Mouse (Mus musculus): ENCODE results near the gene Trabd. TPM values are rescaled to one million over a fixed set of nuclear protein-coding genes. Genes with fewer than 3 reads are reported as not detected.

The Trabd gene
- polyA plus RNA-seq, 1 experiment, result 68.2 TPM

DNA sequence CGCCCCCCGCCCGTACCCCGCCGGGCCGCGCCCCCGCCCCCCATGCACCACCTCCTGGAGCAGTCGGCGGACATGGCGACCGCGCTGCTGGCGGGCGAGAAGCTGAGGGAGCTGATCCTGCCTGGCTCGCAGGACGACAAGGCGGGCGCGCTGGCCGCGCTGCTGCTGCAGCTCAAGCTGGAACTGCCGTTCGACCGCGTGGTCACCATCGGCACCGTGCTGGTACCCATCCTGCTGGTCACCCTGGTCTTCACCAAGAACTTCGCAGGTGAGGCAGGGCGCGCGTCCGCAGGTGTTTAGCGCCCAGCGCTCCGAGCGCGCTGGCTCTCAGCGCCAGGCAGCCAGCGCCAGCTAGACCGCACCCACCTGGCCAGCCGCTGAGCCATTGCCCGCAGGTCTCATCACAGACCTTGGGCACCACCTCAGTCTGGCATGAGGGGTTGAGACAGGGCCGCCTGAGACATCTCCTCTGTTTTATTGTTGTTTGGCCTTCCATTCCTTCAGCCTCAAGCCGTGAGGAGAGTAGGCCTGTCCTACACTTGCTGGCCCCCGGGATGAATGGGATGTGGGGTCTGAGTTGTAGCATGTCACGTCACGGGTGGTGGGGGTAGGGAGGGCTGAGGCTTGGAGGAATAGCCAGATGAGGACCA is 14.8 kb upstream of the Trabd start:
- Histone ChIP-seq H3K79me2 (ENCODE audit: control insufficient read depth, insufficient read depth) (no peaks in the 10 kb centered on the region), H3K4me2 (ENCODE audit: low read depth) (no peak overlapping the region), H3ac (ENCODE audit: control insufficient read depth, insufficient read length) (no peak overlapping the region), H3K36me3 (ENCODE audit: control insufficient read depth, insufficient read depth) (no peaks in the 10 kb centered on the region), H3K27me3 (ENCODE audit: control insufficient read depth, insufficient read depth, insufficient read length) (peaks cover 91% of the 10 kb centered on the region), H3K4me3 (no peak overlapping the region)
- no peak for TF ChIP-seq TCF12 (IDR thresholded peaks at IDR 0.05; ENCODE audit: insufficient read depth, poor library complexity, severe bottlenecking)
- TF ChIP-seq REST (IDR thresholded peaks at IDR 0.05; ENCODE audit: insufficient read depth, insufficient read length), result no peak
- no peak for TF ChIP-seq MAX (IDR thresholded peaks at IDR 0.05; ENCODE audit: low read depth)

DNA sequence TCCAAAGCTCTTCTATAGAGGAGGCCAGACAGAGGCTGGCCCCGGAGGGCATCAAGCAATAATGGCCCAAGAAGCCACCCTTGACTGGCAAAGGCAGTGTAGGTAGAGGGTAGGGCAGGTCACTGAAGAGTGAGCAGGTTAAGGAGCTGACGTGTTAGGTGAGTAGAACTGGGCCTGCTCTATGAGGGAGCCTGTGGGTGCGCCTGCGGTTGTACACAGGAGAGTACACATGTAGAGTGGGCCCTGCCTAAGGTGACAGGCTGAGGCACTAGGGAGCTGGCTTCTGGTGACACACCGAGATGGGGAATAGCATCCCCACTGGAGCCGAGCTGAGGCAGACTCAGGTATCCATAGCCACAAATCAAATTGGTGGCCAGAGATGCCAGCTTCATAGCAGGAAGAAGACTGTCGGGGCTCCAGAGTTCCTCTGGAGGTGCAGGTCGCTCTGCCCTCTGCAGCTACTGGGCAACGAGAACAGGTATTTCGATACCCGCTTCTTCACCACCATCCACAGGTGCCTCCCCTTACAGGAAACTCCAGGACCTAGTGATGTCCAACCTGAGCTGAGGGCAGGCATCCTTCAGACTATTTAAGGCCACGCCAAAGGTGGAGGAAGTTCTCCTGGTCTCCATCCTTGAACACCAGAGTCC is 14.0 kb upstream of the Trabd start:
- H3K79me2 ChIP-seq (ENCODE audit: control insufficient read depth, insufficient read depth), result no peaks in the 10 kb centered on the region
- TF ChIP-seq TCF3 (IDR thresholded peaks at IDR 0.05; ENCODE audit: insufficient read length, low read depth) (no peak), USF1 (IDR thresholded peaks at IDR 0.05; ENCODE audit: low read depth) (no peak), CEBPB (IDR thresholded peaks at IDR 0.05; ENCODE audit: insufficient read depth, poor library complexity, severe bottlenecking) (no peak), MYOG (IDR thresholded peaks at IDR 0.05; ENCODE audit: control insufficient read depth in 1 of 3, insufficient read depth in 1 of 3, insufficient read length in 2 of 3, low read depth in 2 of 3) (no peak), POLR2A (IDR thresholded peaks at IDR 0.05; ENCODE audit: insufficient read length, low read depth) (no peak), MAX (IDR thresholded peaks at IDR 0.05; ENCODE audit: low read depth) (no peak), TCF12 (IDR thresholded peaks at IDR 0.05; ENCODE audit: insufficient read depth, poor library complexity, severe bottlenecking) (no peak)
- no peak overlapping the region for H3ac ChIP-seq (ENCODE audit: control insufficient read depth, insufficient read length)
- H3K27me3 ChIP-seq (ENCODE audit: control insufficient read depth, insufficient read depth, insufficient read length), result peaks cover 91% of the 10 kb centered on the region
- no peak overlapping the region for H3K4me2 ChIP-seq (ENCODE audit: low read depth)
- H3K36me3 ChIP-seq (ENCODE audit: control insufficient read depth, insufficient read depth), result no peaks in the 10 kb centered on the region
- no peak overlapping the region for H3K4me3 ChIP-seq

DNA sequence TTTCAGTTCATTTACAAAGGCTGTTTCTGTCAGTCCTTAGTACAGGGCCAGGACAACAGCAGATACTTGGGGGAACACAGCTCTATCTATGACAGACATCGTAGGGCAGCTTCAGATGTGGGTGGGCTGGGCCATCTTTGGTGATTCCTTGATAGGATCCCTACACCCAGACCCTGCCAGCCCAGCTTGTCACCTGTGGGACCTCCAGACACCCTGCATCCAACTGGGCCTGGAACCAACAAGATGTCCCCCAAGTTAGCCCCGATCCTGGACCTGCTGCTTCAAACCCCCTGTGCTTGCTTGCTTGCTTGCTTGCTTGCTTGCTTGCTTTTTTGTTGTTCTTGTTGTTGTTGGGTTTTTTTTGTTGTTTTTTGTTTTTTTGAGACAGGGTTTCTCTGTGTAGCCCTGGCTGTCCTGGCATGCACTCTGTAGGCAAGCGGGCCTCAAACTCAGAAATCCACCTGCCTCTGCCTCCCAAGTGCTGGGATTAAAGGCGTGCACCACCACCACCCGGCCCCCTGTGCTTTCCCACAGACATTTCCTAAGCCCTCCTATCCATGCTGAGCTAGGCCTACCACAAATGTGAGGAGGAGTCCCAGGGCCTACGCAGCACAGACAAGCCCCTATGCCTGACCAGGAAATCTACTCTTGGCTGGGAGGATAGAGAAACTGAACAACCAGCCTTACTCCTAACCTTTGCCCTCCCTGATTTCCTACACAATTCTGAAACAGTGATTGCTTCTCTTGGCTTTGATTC is 13.0 kb upstream of the Trabd start:
- no peak overlapping the region for H3K4me3 ChIP-seq
- H3ac ChIP-seq (ENCODE audit: control insufficient read depth, insufficient read length), result no peak overlapping the region
- H3K79me2 ChIP-seq (ENCODE audit: control insufficient read depth, insufficient read depth), result no peaks in the 10 kb centered on the region
- peaks cover 93% of the 10 kb centered on the region for H3K27me3 ChIP-seq (ENCODE audit: control insufficient read depth, insufficient read depth, insufficient read length)
- H3K4me2 ChIP-seq (ENCODE audit: low read depth), result no peak overlapping the region
- no peaks in the 10 kb centered on the region for H3K36me3 ChIP-seq (ENCODE audit: control insufficient read depth, insufficient read depth)
- TF ChIP-seq MYOG (IDR thresholded peaks at IDR 0.05; ENCODE audit: control insufficient read depth in 1 of 3, insufficient read depth in 1 of 3, insufficient read length in 2 of 3, low read depth in 2 of 3), result no peak
- TF ChIP-seq USF1 (IDR thresholded peaks at IDR 0.05; ENCODE audit: low read depth), result no peak
- TF ChIP-seq POLR2AphosphoS2 (IDR thresholded peaks at IDR 0.05; ENCODE audit: insufficient read length, low read depth), result no peak
- no peak for TF ChIP-seq POLR2A (IDR thresholded peaks at IDR 0.05; ENCODE audit: insufficient read length, low read depth)
- TF ChIP-seq REST (IDR thresholded peaks at IDR 0.05; ENCODE audit: insufficient read depth, insufficient read length), result no peak
- no peak for TF ChIP-seq E2F4 (IDR thresholded peaks at IDR 0.05; ENCODE audit: insufficient read depth)
- no peak for TF ChIP-seq TCF12 (IDR thresholded peaks at IDR 0.05; ENCODE audit: insufficient read depth, poor library complexity, severe bottlenecking)
- TF ChIP-seq MYOD1 (IDR thresholded peaks at IDR 0.05; ENCODE audit: control insufficient read depth in 1 of 3, insufficient read length in 2 of 3, low read depth in 2 of 3), result no peak
- no peak for TF ChIP-seq SRF (IDR thresholded peaks at IDR 0.05; ENCODE audit: control insufficient read depth, insufficient read length, low read depth)
- TF ChIP-seq MAX (IDR thresholded peaks at IDR 0.05; ENCODE audit: low read depth), result no peak
- no peak for TF ChIP-seq TCF3 (IDR thresholded peaks at IDR 0.05; ENCODE audit: insufficient read length, low read depth)
- no peak for TF ChIP-seq CEBPB (IDR thresholded peaks at IDR 0.05; ENCODE audit: insufficient read depth, poor library complexity, severe bottlenecking)

DNA sequence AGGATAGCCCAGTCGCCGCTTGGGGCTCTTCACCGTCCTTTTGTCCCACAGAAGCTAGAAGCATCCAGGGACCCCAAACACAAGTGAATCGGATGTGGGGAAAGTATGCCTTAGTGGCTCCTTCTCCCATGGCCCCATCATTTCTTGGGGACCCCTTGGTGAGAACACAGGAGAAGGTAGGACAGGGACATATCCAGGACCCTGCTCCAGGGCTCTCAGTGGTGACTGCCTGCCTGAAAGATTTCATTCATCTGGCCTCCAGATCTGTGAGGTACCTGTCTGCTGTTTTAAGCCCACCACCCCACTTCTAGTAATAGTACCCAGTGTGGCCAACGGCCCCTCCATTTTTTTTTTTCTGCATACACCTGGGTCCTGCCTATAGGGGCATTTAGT is 12.4 kb upstream of the Trabd start:
- peaks cover 95% of the 10 kb centered on the region for H3K27me3 ChIP-seq (ENCODE audit: control insufficient read depth, insufficient read depth, insufficient read length)
- H3K4me3 ChIP-seq, result no peak overlapping the region
- H3K4me2 ChIP-seq (ENCODE audit: low read depth), result no peak overlapping the region
- no peak for TF ChIP-seq REST (IDR thresholded peaks at IDR 0.05; ENCODE audit: insufficient read depth, insufficient read length)
- no peak for TF ChIP-seq MAX (IDR thresholded peaks at IDR 0.05; ENCODE audit: low read depth)
- no peak for TF ChIP-seq CEBPB (IDR thresholded peaks at IDR 0.05; ENCODE audit: insufficient read depth, poor library complexity, severe bottlenecking)
- TF ChIP-seq E2F4 (IDR thresholded peaks at IDR 0.05; ENCODE audit: insufficient read depth), result no peak
- no peak for TF ChIP-seq POLR2A (IDR thresholded peaks at IDR 0.05; ENCODE audit: insufficient read length, low read depth)
- TF ChIP-seq POLR2AphosphoS2 (IDR thresholded peaks at IDR 0.05; ENCODE audit: insufficient read length, low read depth), result no peak
- no peak for TF ChIP-seq TCF12 (IDR thresholded peaks at IDR 0.05; ENCODE audit: insufficient read depth, poor library complexity, severe bottlenecking)
- no peak for TF ChIP-seq SRF (IDR thresholded peaks at IDR 0.05; ENCODE audit: control insufficient read depth, insufficient read length, low read depth)
- TF ChIP-seq TCF3 (IDR thresholded peaks at IDR 0.05; ENCODE audit: insufficient read length, low read depth), result no peak
- no peak for TF ChIP-seq USF1 (IDR thresholded peaks at IDR 0.05; ENCODE audit: low read depth)
- no peak for TF ChIP-seq MYOD1 (IDR thresholded peaks at IDR 0.05; ENCODE audit: control insufficient read depth in 1 of 3, insufficient read length in 2 of 3, low read depth in 2 of 3)
- TF ChIP-seq MYOG (IDR thresholded peaks at IDR 0.05; ENCODE audit: control insufficient read depth in 1 of 3, insufficient read depth in 1 of 3, insufficient read length in 2 of 3, low read depth in 2 of 3), result no peak
- H3ac ChIP-seq (ENCODE audit: control insufficient read depth, insufficient read length), result no peak overlapping the region
- no peaks in the 10 kb centered on the region for H3K79me2 ChIP-seq (ENCODE audit: control insufficient read depth, insufficient read depth)
- H3K36me3 ChIP-seq (ENCODE audit: control insufficient read depth, insufficient read depth), result no peaks in the 10 kb centered on the region

All from myocyte (in vitro differentiated cells).